Mouse (Mus musculus): ENCODE data around the gene Pgbd1.

DNA sequence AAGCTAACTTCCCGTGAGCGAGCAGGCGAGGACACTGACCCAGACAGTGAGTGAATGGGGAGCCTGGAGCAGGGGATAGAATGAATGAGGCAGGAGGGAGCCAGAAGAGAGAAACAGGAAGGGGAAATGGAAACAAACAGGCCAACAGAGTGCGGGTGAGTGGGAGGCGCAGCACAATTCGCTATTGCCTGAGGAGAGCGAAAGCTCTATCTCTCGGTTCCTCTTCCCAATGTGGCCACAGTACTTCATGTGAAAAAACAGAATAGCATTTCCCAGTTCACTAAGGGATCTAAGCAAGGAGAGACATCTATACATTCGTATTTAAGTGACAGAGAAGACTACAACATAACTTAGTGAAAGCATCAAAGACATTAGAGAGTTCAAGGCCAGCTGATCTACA is 5.9 kb upstream of the Pgbd1 start:
- TF ChIP-seq CTCF (IDR thresholded peaks at IDR 0.05; ENCODE audit: control insufficient read depth, insufficient read depth, insufficient replicate concordance, low read depth, low read length) (no peak), POLR2A (IDR thresholded peaks at IDR 0.05; ENCODE audit: control insufficient read depth, low read depth, low read length) (no peak)
